Mouse (Mus musculus): ENCODE measurements around the gene Ryr2. TPM values are rescaled to one million over a fixed set of nuclear protein-coding genes. Genes with fewer than 3 reads are reported as not detected.

Ryr2 gene
- polyA plus RNA-seq, 1 experiment, result not detected

DNA sequence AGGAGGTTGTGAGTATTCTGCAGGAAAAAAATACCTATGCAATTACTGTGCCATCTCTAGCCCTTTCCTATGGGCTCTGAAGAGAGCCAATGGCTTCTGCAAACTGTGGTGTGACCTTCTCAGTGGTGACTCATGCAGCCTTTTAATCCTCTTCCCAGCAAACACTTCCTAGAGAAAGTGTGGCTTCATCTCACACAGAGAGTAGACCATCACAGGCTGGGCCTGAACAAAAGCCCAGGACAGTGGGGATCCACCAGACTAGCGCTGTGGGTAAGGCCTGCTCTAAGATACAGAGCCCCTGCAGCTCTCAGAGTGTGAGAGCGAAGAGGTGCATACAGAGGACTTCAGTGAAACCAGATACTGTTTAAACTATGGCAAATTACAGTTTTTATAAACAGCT lies 325.7 kb downstream of the Ryr2 start:
- no peak for TF ChIP-seq FLI1 (IDR thresholded peaks at IDR 0.05; ENCODE audit: low read length)
- TF ChIP-seq GATA1 (IDR thresholded peaks at IDR 0.05; ENCODE audit: borderline replicate concordance, low read length), result no peak
- no peak overlapping the region for H3K4me3 ChIP-seq (replicated peaks)
- no peaks in the 10 kb centered on the region for H3K36me3 ChIP-seq (replicated peaks; ENCODE audit: low read length)
- H3K4me1 ChIP-seq, result no peaks in the 10 kb centered on the region
- no peaks in the 10 kb centered on the region for H3K9me3 ChIP-seq
- no peaks in the 10 kb centered on the region for H3K27me3 ChIP-seq (replicated peaks)

DNA sequence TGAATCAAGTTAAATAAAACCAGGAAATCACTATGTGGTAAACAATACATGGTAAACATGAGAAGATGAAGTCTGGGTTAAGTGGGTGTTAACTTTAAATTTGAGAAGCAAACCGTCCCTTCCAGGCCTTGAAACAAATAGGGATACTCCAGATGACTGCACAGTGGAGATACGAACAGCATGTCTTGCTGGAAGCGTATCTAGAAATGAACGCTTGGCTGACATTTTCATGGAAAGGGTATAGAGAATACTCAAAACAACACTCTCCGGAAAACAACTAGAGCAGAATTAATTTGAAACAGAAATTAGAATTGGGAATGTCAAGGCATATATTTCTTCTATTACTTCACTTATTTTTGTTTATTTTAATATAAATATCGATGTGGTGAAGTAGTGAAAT lies 329.0 kb downstream of the Ryr2 start:
- Histone ChIP-seq H3K36me3 (replicated peaks; ENCODE audit: low read length) (no peaks in the 10 kb centered on the region), H3K27me3 (replicated peaks) (no peaks in the 10 kb centered on the region), H3K4me3 (replicated peaks) (no peak overlapping the region), H3K4me1 (no peaks in the 10 kb centered on the region), H3K9me3 (no peaks in the 10 kb centered on the region)
- TF ChIP-seq GATA1 (IDR thresholded peaks at IDR 0.05; ENCODE audit: borderline replicate concordance, low read length) (no peak), FLI1 (IDR thresholded peaks at IDR 0.05; ENCODE audit: low read length) (no peak)

DNA sequence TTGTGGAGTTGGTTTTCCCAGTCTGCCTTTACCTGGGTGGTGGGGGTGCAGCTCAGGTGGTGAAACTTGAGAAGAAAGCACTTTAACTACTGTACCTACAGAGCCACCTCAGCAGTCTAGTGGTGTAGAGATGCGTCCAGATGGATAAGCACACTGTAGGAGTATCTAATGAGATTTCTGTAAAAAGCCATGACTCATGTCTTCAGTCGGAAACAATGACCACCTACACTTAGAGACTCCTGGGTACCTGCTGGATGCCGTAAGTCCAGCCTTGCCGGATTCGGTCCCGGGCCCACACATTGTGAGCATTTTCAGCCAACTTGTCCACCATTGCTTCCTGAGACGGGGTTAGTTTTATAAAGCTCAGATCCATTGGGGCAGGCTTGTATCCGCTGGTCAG lies 334.6 kb downstream of the Ryr2 start:
- H3K27me3 ChIP-seq (replicated peaks), result no peaks in the 10 kb centered on the region
- no peak overlapping the region for H3K4me3 ChIP-seq (replicated peaks)
- TF ChIP-seq GATA1 (IDR thresholded peaks at IDR 0.05; ENCODE audit: borderline replicate concordance, low read length), result no peak
- no peak for TF ChIP-seq FLI1 (IDR thresholded peaks at IDR 0.05; ENCODE audit: low read length)
- no peaks in the 10 kb centered on the region for H3K9me3 ChIP-seq
- H3K4me1 ChIP-seq, result no peaks in the 10 kb centered on the region
- H3K36me3 ChIP-seq (replicated peaks; ENCODE audit: low read length), result no peaks in the 10 kb centered on the region

DNA sequence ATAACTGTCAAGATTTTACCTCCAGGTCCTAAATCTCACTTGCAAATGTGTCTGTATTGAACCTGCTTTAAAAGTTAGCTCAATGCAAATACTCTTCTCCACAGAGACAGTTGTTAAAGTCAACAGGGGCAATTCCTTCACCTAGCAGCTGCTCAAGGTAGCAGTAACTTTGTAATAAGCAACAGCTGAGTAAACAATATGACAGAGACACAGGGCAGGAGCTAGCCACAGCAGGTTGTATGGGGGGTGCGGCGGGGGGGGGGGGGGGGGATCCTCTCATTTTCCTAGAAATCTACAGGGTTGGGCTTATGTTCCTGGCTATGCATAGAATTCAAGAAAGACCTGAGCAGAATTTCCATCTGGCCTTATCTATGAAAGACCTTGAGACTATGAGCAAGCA lies 339.8 kb downstream of the Ryr2 start:
- Histone ChIP-seq H3K36me3 (replicated peaks; ENCODE audit: low read length) (no peaks in the 10 kb centered on the region), H3K27me3 (replicated peaks) (no peaks in the 10 kb centered on the region), H3K4me1 (no peaks in the 10 kb centered on the region), H3K9me3 (peaks cover 22% of the 10 kb centered on the region), H3K4me3 (replicated peaks) (no peak overlapping the region)
- TF ChIP-seq GATA1 (IDR thresholded peaks at IDR 0.05; ENCODE audit: borderline replicate concordance, low read length), result no peak
- no peak for TF ChIP-seq FLI1 (IDR thresholded peaks at IDR 0.05; ENCODE audit: low read length)

DNA sequence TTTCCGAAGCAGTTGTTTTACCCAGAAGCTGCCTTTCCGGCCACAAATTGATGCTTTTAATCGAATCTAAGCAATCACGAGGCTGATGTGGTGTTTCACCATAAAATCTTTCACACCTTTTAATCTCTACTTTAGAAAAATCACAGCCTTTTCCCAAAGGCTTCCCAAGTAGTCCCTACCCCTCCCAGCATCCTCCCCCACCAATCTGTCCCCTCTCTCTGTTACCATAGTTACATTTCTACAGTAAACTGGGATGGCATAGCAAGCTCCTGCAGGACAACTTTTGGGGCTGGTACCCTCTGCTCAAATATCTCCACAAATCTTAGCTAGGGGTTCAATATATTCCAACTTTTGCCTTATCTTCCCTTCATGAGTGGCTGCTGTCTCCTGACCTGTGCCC lies 342.8 kb downstream of the Ryr2 start:
- Histone ChIP-seq H3K9me3 (peaks cover 32% of the 10 kb centered on the region), H3K27me3 (replicated peaks) (no peaks in the 10 kb centered on the region), H3K4me1 (no peaks in the 10 kb centered on the region), H3K36me3 (replicated peaks; ENCODE audit: low read length) (no peaks in the 10 kb centered on the region), H3K4me3 (replicated peaks) (no peak overlapping the region)
- TF ChIP-seq GATA1 (IDR thresholded peaks at IDR 0.05; ENCODE audit: borderline replicate concordance, low read length) (no peak), FLI1 (IDR thresholded peaks at IDR 0.05; ENCODE audit: low read length) (no peak)

DNA sequence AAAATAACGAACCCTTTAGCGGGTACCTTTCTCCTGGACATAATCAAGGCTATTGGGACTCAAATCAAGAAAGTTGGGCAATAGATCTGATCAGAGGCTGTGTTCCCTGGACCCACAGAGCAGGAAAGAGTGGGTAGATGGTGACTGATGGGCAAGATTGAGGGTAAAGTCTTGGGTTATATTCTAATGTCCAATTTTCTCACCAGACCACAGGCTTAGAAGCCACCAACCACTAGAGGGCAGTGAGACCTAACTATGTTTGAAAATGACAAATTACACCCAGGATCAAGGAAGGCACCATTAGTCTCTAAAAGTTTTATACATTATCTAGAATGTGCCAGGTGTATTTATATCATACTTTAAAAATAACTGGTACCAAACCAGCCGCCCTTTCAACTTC lies 343.6 kb downstream of the Ryr2 start:
- no peaks in the 10 kb centered on the region for H3K36me3 ChIP-seq (replicated peaks; ENCODE audit: low read length)
- no peak overlapping the region for H3K4me3 ChIP-seq (replicated peaks)
- no peak for TF ChIP-seq GATA1 (IDR thresholded peaks at IDR 0.05; ENCODE audit: borderline replicate concordance, low read length)
- TF ChIP-seq FLI1 (IDR thresholded peaks at IDR 0.05; ENCODE audit: low read length), result no peak
- H3K9me3 ChIP-seq, result peaks cover 32% of the 10 kb centered on the region
- no peaks in the 10 kb centered on the region for H3K4me1 ChIP-seq
- H3K27me3 ChIP-seq (replicated peaks), result no peaks in the 10 kb centered on the region

DNA sequence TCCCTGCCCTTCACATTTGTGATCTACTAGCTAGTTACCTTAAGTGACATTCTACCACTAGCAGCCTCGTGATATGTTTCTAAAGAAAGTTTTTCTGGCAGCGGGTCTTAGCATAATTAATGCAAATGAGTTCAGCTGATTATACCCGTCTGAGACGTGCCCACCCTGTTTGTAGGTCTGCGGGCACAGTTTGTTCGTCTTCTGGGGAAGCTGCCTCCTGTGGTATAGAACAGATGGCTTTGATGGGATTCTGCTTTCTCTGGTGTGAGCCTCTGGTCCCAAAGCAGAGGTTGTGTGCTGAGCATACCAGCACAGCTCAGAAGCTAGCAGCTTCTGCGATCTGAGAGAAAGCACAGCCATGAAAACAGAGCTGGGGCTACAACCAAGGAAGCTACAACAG lies 348.9 kb downstream of the Ryr2 start:
- Histone ChIP-seq H3K36me3 (replicated peaks; ENCODE audit: low read length) (no peaks in the 10 kb centered on the region), H3K9me3 (peaks cover 10% of the 10 kb centered on the region), H3K4me3 (replicated peaks) (no peak overlapping the region), H3K27me3 (replicated peaks) (no peaks in the 10 kb centered on the region), H3K4me1 (no peaks in the 10 kb centered on the region)
- TF ChIP-seq FLI1 (IDR thresholded peaks at IDR 0.05; ENCODE audit: low read length) (no peak), GATA1 (IDR thresholded peaks at IDR 0.05; ENCODE audit: borderline replicate concordance, low read length) (no peak)

DNA sequence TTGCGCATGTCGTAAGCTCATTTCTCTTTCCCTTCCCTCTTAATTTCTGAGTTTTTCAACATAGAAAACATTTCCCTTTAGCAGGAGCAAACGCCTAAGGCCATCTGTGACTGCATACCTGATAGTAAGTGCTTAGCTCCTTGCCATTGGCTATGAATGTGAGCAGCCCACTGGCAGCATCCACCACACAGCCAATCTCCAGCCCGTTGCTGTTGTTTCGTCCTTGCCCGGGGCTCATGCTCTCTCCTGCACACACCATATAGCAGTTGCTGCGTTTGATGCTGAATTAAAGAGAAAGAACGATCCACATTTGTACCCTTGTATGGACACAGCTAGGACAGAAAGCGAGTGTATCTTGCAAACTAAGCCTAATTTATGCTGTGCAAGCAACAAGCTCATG lies 361.3 kb downstream of the Ryr2 start:
- no peaks in the 10 kb centered on the region for H3K4me1 ChIP-seq
- no peaks in the 10 kb centered on the region for H3K36me3 ChIP-seq (replicated peaks; ENCODE audit: low read length)
- peaks cover 32% of the 10 kb centered on the region for H3K9me3 ChIP-seq
- H3K4me3 ChIP-seq (replicated peaks), result no peak overlapping the region
- no peak for TF ChIP-seq FLI1 (IDR thresholded peaks at IDR 0.05; ENCODE audit: low read length)
- no peak for TF ChIP-seq GATA1 (IDR thresholded peaks at IDR 0.05; ENCODE audit: borderline replicate concordance, low read length)
- H3K27me3 ChIP-seq (replicated peaks), result no peaks in the 10 kb centered on the region

DNA sequence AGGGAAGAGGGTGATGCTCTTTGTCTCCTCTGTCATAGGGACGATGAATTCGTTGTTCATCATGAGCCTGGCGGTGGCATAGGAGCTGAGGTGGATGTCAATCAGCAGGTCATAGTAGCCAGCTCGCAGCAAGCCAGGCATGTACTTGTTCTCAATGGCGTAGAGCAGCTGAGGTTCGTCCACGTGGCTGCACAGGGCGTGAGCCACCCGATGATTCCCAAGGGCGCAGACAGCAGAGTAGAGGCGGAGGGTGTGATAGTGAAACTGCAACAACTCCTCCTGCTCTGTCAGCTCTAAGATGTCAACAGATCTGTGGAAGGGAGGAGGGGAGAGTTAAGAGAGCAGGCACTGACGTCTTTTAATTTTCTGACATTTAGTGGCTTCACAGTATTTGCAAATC lies 368.5 kb downstream of the Ryr2 start:
- peak overlapping the region; percentile 43 for H3K4me3 ChIP-seq (replicated peaks)
- no peaks in the 10 kb centered on the region for H3K4me1 ChIP-seq
- no peaks in the 10 kb centered on the region for H3K27me3 ChIP-seq (replicated peaks)
- no peak for TF ChIP-seq FLI1 (IDR thresholded peaks at IDR 0.05; ENCODE audit: low read length)
- TF ChIP-seq GATA1 (IDR thresholded peaks at IDR 0.05; ENCODE audit: borderline replicate concordance, low read length), result no peak
- H3K9me3 ChIP-seq, result peaks cover 25% of the 10 kb centered on the region
- H3K36me3 ChIP-seq (replicated peaks; ENCODE audit: low read length), result no peaks in the 10 kb centered on the region

DNA sequence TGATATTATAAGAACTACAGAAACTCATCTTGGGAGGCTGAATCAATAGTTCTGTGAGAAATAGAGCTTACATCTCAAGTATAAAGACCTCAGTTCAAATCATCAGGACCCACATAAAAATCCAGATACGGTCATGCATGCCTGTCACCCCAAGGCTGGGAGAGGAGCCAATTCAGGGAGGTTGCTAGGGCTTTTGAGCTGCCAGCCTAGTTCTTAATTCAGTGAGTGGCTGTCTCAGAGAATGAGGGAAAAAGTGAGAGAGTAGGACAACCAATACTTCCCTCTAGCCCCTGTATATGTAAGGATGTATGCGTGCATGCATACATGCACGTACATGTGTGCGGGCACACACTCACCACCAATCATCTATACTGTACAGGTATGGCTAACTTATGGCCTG lies 390.5 kb downstream of the Ryr2 start:
- no peaks in the 10 kb centered on the region for H3K4me1 ChIP-seq
- no peak overlapping the region for H3K4me3 ChIP-seq (replicated peaks)
- H3K36me3 ChIP-seq (replicated peaks; ENCODE audit: low read length), result no peaks in the 10 kb centered on the region
- no peaks in the 10 kb centered on the region; the same call in 1 of the 2 replicates for H3K9me3 ChIP-seq
- TF ChIP-seq GATA1 (IDR thresholded peaks at IDR 0.05; ENCODE audit: borderline replicate concordance, low read length) (no peak), FLI1 (IDR thresholded peaks at IDR 0.05; ENCODE audit: low read length) (no peak)
- H3K27me3 ChIP-seq (replicated peaks), result no peaks in the 10 kb centered on the region

Data from megakaryocyte, embryonic 14.5 days (primary cell).